Mouse (Mus musculus): ENCODE data around the gene Muc1.

The Muc1 gene

GRCm38 (mm10) chr3:89270051-89270755 lies 41.3 kb downstream of the Muc1 start, which contains the start of gene Slc50a1:
Slc50a1 (minus strand) TSS chr3:89270570.
- DNase-seq (ENCODE audit: low spot score in 2 of 2) = peak; percentile 88 to 91

- DNase-seq (ENCODE audit: low spot score in 2 of 2) = peak; percentile 60 to 62
Measured at GRCm38 (mm10) chr3:89270891-89271290, 42.0 kb downstream of the Muc1 start.

- DNase-seq (ENCODE audit: low spot score in 2 of 2) = no peak
Measured at GRCm38 (mm10) chr3:89271760-89272159, 42.9 kb downstream of the Muc1 start.

- no peak for DNase-seq (ENCODE audit: low spot score in 2 of 2)
Measured at GRCm38 (mm10) chr3:89276061-89276460, 47.2 kb downstream of the Muc1 start.

GRCm38 (mm10) chr3:89277281-89278021 lies 48.6 kb downstream of the Muc1 start:
- no peak for DNase-seq (ENCODE audit: low spot score in 2 of 2)

GRCm38 (mm10) chr3:89278107-89278506 lies 49.2 kb downstream of the Muc1 start:
- no peak for DNase-seq (ENCODE audit: low spot score in 2 of 2)

- no peak for DNase-seq (ENCODE audit: low spot score in 2 of 2)
Measured at GRCm38 (mm10) chr3:89278643-89279042, 49.8 kb downstream of the Muc1 start.

GRCm38 (mm10) chr3:89279153-89279890 lies 50.5 kb downstream of the Muc1 start:
- peak; percentile 76 to 81 for DNase-seq (ENCODE audit: low spot score in 2 of 2)

- DNase-seq (ENCODE audit: low spot score in 2 of 2) = no peak
Measured at GRCm38 (mm10) chr3:89280050-89280605, 51.3 kb downstream of the Muc1 start.

- peak; percentile 52 to 58 for DNase-seq (ENCODE audit: low spot score in 2 of 2)
Measured at GRCm38 (mm10) chr3:89280606-89281511, 52.0 kb downstream of the Muc1 start, which contains the start of gene Efna1. Efna1 (minus strand) TSS chr3:89281142.

GRCm38 (mm10) chr3:89281579-89282290 lies 52.9 kb downstream of the Muc1 start:
- peak; percentile 84 to 90 for DNase-seq (ENCODE audit: low spot score in 2 of 2)

GRCm38 (mm10) chr3:89282291-89282643 lies 53.4 kb downstream of the Muc1 start:
- DNase-seq (ENCODE audit: low spot score in 2 of 2) = no peak
